Comparison of ENCODE assay signal across 8 mouse cellular contexts in genomic region chr5:135460152-135460832, GRCm38 (mm10).
A peak's percentile ranks its signal among the peaks of the same experiment; 100 is the strongest.
DNase-seq lines count a peak whose midpoint lies in the region; ATAC-seq lines count a peak whose summit lies in the region.

No protein-coding gene starts in this region.

- no peaks in the 10 kb centered on the region for H3K9me3 ChIP-seq in midbrain, embryonic 13.5 days
- H3K9me3 ChIP-seq in midbrain, embryonic 10.5 days (replicated peaks): peaks cover under 1% of the 10 kb centered on the region; the same call in 1 of the 2 replicates
- no peaks in the 10 kb centered on the region for H3K9me3 ChIP-seq in embryonic facial prominence, embryonic 13.5 days
- H3K9me3 ChIP-seq in heart, embryonic 10.5 days: no peaks in the 10 kb centered on the region
- H3K9me3 ChIP-seq in liver, embryonic 15.5 days (replicated peaks): no peaks in the 10 kb centered on the region

- H3K9ac ChIP-seq in midbrain, embryonic 13.5 days (replicated peaks): no peak overlapping the region
- no peak overlapping the region for H3K9ac ChIP-seq in embryonic facial prominence, embryonic 13.5 days
- no peak overlapping the region for H3K9ac ChIP-seq in liver, embryonic 15.5 days

- no peak overlapping the region for H3K4me3 ChIP-seq in midbrain, embryonic 13.5 days (replicated peaks)
- H3K4me3 ChIP-seq in midbrain, embryonic 10.5 days: no peak overlapping the region
- no peak overlapping the region for H3K4me3 ChIP-seq in embryonic facial prominence, embryonic 13.5 days
- no peak overlapping the region for H3K4me3 ChIP-seq in heart, embryonic 10.5 days
- no peak overlapping the region for H3K4me3 ChIP-seq in liver, embryonic 15.5 days (replicated peaks)

- H3K27ac ChIP-seq in midbrain, embryonic 13.5 days: peak overlapping the region; percentile 51; the same call in 1 of the 2 replicates
- H3K27ac ChIP-seq in midbrain, embryonic 10.5 days (replicated peaks): no peak overlapping the region
- H3K27ac ChIP-seq in embryonic facial prominence, embryonic 13.5 days: peak overlapping the region; percentile 60
- H3K27ac ChIP-seq in heart, embryonic 10.5 days: peak overlapping the region; percentile 42; the same call in 1 of the 2 replicates
- peak overlapping the region; percentile 19 for H3K27ac ChIP-seq in liver, embryonic 15.5 days (replicated peaks)

- no peaks in the 10 kb centered on the region for H3K27me3 ChIP-seq in midbrain, embryonic 13.5 days
- H3K27me3 ChIP-seq in midbrain, embryonic 10.5 days (ENCODE audit: low read depth, poor library complexity, severe bottlenecking): no peaks in the 10 kb centered on the region
- no peaks in the 10 kb centered on the region for H3K27me3 ChIP-seq in embryonic facial prominence, embryonic 13.5 days
- no peaks in the 10 kb centered on the region for H3K27me3 ChIP-seq in heart, embryonic 10.5 days (ENCODE audit: insufficient read depth, poor library complexity, severe bottlenecking)
- H3K27me3 ChIP-seq in liver, embryonic 15.5 days: no peaks in the 10 kb centered on the region

- peaks cover 5% of the 10 kb centered on the region for H3K4me1 ChIP-seq in midbrain, embryonic 13.5 days (replicated peaks)
- no peaks in the 10 kb centered on the region for H3K4me1 ChIP-seq in midbrain, embryonic 10.5 days
- peaks cover 7% of the 10 kb centered on the region for H3K4me1 ChIP-seq in embryonic facial prominence, embryonic 13.5 days
- H3K4me1 ChIP-seq in heart, embryonic 10.5 days: peaks cover 12% of the 10 kb centered on the region; the same call in 1 of the 2 replicates
- H3K4me1 ChIP-seq in liver, embryonic 15.5 days (replicated peaks): 0 out of 2 replicates have a peak, but pooled peaks cover 2% of the 10 kb centered on the region

- peaks cover 50% of the 10 kb centered on the region for H3K36me3 ChIP-seq in midbrain, embryonic 13.5 days
- H3K36me3 ChIP-seq in midbrain, embryonic 10.5 days: peaks cover 97% of the 10 kb centered on the region
- peaks cover 46% of the 10 kb centered on the region for H3K36me3 ChIP-seq in embryonic facial prominence, embryonic 13.5 days
- peaks cover 74% of the 10 kb centered on the region for H3K36me3 ChIP-seq in heart, embryonic 10.5 days
- H3K36me3 ChIP-seq in liver, embryonic 15.5 days (replicated peaks): no peaks in the 10 kb centered on the region

- ATAC-seq in midbrain, embryonic 13.5 days: peak; percentile 63; the same call in 1 of the 2 replicates
- no peak for ATAC-seq in embryonic facial prominence, embryonic 13.5 days (ENCODE audit: insufficient number of reproducible peaks, insufficient read depth, low FRiP score, low TSS enrichment, low read depth)
- ATAC-seq in liver, embryonic 15.5 days (ENCODE audit: insufficient read depth): 0 out of 2 replicates have a peak, but pooled peaks have one; percentile 15

- WGBS in midbrain, embryonic 13.5 days: 81% methylated on average over 12 of the region's 12 CpGs
- 90% methylated on average over 12 of the region's 12 CpGs for WGBS in midbrain, embryonic 10.5 days
- WGBS in embryonic facial prominence, embryonic 13.5 days: 43% methylated on average over 12 of the region's 12 CpGs
- WGBS in heart, embryonic 10.5 days: 77% methylated on average over 12 of the region's 12 CpGs
- WGBS in liver, embryonic 15.5 days (ENCODE audit: insufficient replicate concordance): 57% methylated on average over 12 of the region's 12 CpGs

- no peak for DNase-seq in midbrain, embryonic 10.5 days (ENCODE audit: low spot score)
- DNase-seq in heart, embryonic 10.5 days (ENCODE audit: low spot score): no peak
- DNase-seq in kidney, postnatal 10 days: peak; percentile 81
- peak; percentile 44 to 47 for DNase-seq in right cerebral cortex, postnatal 36 days (ENCODE audit: low spot score in 2 of 2)
- no peak for DNase-seq in T-cell, adult 2 months (ENCODE audit: low spot score)

- no peak overlapping the region for H3K4me2 ChIP-seq in midbrain, embryonic 13.5 days (replicated peaks)
- no peak overlapping the region for H3K4me2 ChIP-seq in embryonic facial prominence, embryonic 13.5 days
- H3K4me2 ChIP-seq in liver, embryonic 15.5 days: no peak overlapping the region

Comparison
In these comparisons a context has a peak if more than half of its experiments do, and no peak if none do; other contexts are left out.
1. DNase-seq: peak in kidney, postnatal 10 days (single experiment) and right cerebral cortex, postnatal 36 days (2 of 2); none in midbrain, embryonic 10.5 days (single experiment), heart, embryonic 10.5 days (single experiment) and T-cell, adult 2 months (single experiment).